Mouse (Mus musculus) midbrain, embryonic 13.5 days (tissue): ENCODE measurements at regions not wholly inside any gene's neighbourhood (a gene's known extent, or its start where the extent isn't known, plus 50 kb on each side); places are given as distances from the start of the nearest gene placed in this dataset.

Experiments
- ATAC-seq: fragments of 200-750 bp; cut with Nextera tagmentation; 2 replicates; pipeline ENCODE4 v1.8.0; 2017; ENCODE audit warnings: mild to moderate bottlenecking, moderate TSS enrichment, moderate library complexity
- H3K27ac ChIP-seq: fragments of 300-500 bp; sonication (generic); 2 replicates; pipeline ENCODE4 v1.5.1; 2015; ENCODE audit warnings: inconsistent platforms, mild to moderate bottlenecking, moderate library complexity
- H3K27me3 ChIP-seq: fragments of 300-500 bp; sonication (generic); 2 replicates; pipeline ENCODE4 v1.6.1; 2015; ENCODE audit warnings: mild to moderate bottlenecking, inconsistent platforms
- H3K36me3 ChIP-seq: fragments of 300-500 bp; sonication (generic); 2 replicates; pipeline ENCODE4 v1.6.1; 2015; ENCODE audit warnings: mild to moderate bottlenecking, inconsistent platforms
- H3K4me1 ChIP-seq: fragments of 300-500 bp; sonication (generic); replicated peaks from 2 replicates; pipeline ENCODE4 v1.6.1; 2015; ENCODE audit warnings: inconsistent platforms
- H3K4me2 ChIP-seq: fragments of 300-500 bp; sonication (generic); replicated peaks from 2 replicates; pipeline ENCODE4 v1.6.1; 2015; ENCODE audit warnings: moderate library complexity, mild to moderate bottlenecking, inconsistent platforms
- H3K4me3 ChIP-seq: fragments of 300-500 bp; sonication (generic); replicated peaks from 2 replicates; pipeline ENCODE4 v1.5.1; 2015; ENCODE audit warnings: mild to moderate bottlenecking, inconsistent platforms
- H3K9ac ChIP-seq: fragments of 300-500 bp; sonication (generic); replicated peaks from 2 replicates; pipeline ENCODE4 v1.6.1; 2015; ENCODE audit warnings: mild to moderate bottlenecking, inconsistent platforms
- H3K9me3 ChIP-seq: fragments of 300-500 bp; sonication (generic); 2 replicates; pipeline ENCODE4 v1.6.1; 2016; ENCODE audit warnings: mild to moderate bottlenecking, inconsistent platforms
- WGBS: fragments of 180-500 bp; shearing (Covaris S2); methylation state at CpG from one replicate; pipeline ENCODE4 v1.1.7; 2015; 5-methylcytosine and 5-hydroxymethylcytosine counted together

- no peak overlapping the region for H3K9ac ChIP-seq
- H3K4me3 ChIP-seq = no peak overlapping the region
- H3K36me3 ChIP-seq = no peaks in the 10 kb centered on the region
- H3K4me1 ChIP-seq = no peaks in the 10 kb centered on the region
- H3K4me2 ChIP-seq = no peak overlapping the region
- no peak overlapping the region for H3K27ac ChIP-seq
- WGBS = 0% methylated on average over 2 of the region's 2 CpGs
- peak; percentile 67 for ATAC-seq
- no peaks in the 10 kb centered on the region for H3K9me3 ChIP-seq
- H3K27me3 ChIP-seq = no peaks in the 10 kb centered on the region
Measured at GRCm38 (mm10) chr16:49278478-49278877, 221.2 kb downstream of the Myh15 start.

- Histone ChIP-seq H3K36me3 (no peaks in the 10 kb centered on the region), H3K4me2 (no peak overlapping the region), H3K27me3 (no peaks in the 10 kb centered on the region), H3K9ac (no peak overlapping the region), H3K4me3 (no peak overlapping the region), H3K4me1 (no peaks in the 10 kb centered on the region), H3K9me3 (no peaks in the 10 kb centered on the region), H3K27ac (no peak overlapping the region)
- 74% methylated on average over 4 of the region's 4 CpGs for WGBS
- ATAC-seq = peak; percentile 62; the same call in 1 of the 2 replicates
Measured at GRCm38 (mm10) chr16:49288096-49288714, 230.9 kb downstream of the Myh15 start.

GRCm38 (mm10) chr16:49289200-49290079 lies 232.2 kb downstream of the Myh15 start:
- Histone ChIP-seq H3K27ac (no peak overlapping the region), H3K9ac (no peak overlapping the region), H3K27me3 (no peaks in the 10 kb centered on the region), H3K4me1 (no peaks in the 10 kb centered on the region), H3K9me3 (no peaks in the 10 kb centered on the region), H3K4me2 (no peak overlapping the region), H3K36me3 (no peaks in the 10 kb centered on the region), H3K4me3 (no peak overlapping the region)
- WGBS = 85% methylated on average over 10 of the region's 10 CpGs
- ATAC-seq = no peak

GRCm38 (mm10) chr16:49303612-49304307 lies 246.5 kb downstream of the Myh15 start:
- no peak overlapping the region for H3K4me2 ChIP-seq
- H3K36me3 ChIP-seq = no peaks in the 10 kb centered on the region
- no peak overlapping the region for H3K4me3 ChIP-seq
- 58% methylated on average over 6 of the region's 6 CpGs for WGBS
- ATAC-seq = peak; percentile 77
- H3K27me3 ChIP-seq = no peaks in the 10 kb centered on the region
- H3K9ac ChIP-seq = no peak overlapping the region
- no peak overlapping the region for H3K27ac ChIP-seq
- H3K9me3 ChIP-seq = no peaks in the 10 kb centered on the region
- H3K4me1 ChIP-seq = no peaks in the 10 kb centered on the region

- Histone ChIP-seq H3K9ac (no peak overlapping the region), H3K4me2 (no peak overlapping the region), H3K27me3 (no peaks in the 10 kb centered on the region), H3K4me3 (no peak overlapping the region), H3K9me3 (no peaks in the 10 kb centered on the region), H3K36me3 (no peaks in the 10 kb centered on the region), H3K4me1 (no peaks in the 10 kb centered on the region), H3K27ac (no peak overlapping the region)
- ATAC-seq = no peak
- 75% methylated on average over 2 of the region's 2 CpGs for WGBS
Measured at GRCm38 (mm10) chr16:49304354-49304753, 247.1 kb downstream of the Myh15 start.

GRCm38 (mm10) chr16:49317061-49317460 lies 259.8 kb downstream of the Myh15 start:
- WGBS = 85% methylated on average over 2 of the region's 2 CpGs
- Histone ChIP-seq H3K27ac (no peak overlapping the region), H3K4me2 (no peak overlapping the region), H3K36me3 (no peaks in the 10 kb centered on the region), H3K4me1 (no peaks in the 10 kb centered on the region), H3K9ac (no peak overlapping the region), H3K4me3 (no peak overlapping the region), H3K27me3 (no peaks in the 10 kb centered on the region), H3K9me3 (peaks cover 2% of the 10 kb centered on the region; the same call in 1 of the 2 replicates)
- ATAC-seq = no peak

- H3K4me3 ChIP-seq = no peak overlapping the region
- H3K36me3 ChIP-seq = no peaks in the 10 kb centered on the region
- 66% methylated on average over 4 of the region's 4 CpGs for WGBS
- no peak overlapping the region for H3K4me2 ChIP-seq
- H3K9me3 ChIP-seq = no peaks in the 10 kb centered on the region
- H3K4me1 ChIP-seq = no peaks in the 10 kb centered on the region
- H3K27me3 ChIP-seq = no peaks in the 10 kb centered on the region
- no peak overlapping the region for H3K27ac ChIP-seq
- no peak overlapping the region for H3K9ac ChIP-seq
- peak; percentile 40; the same call in 1 of the 2 replicates for ATAC-seq
Measured at GRCm38 (mm10) chr16:49319047-49319678, 261.9 kb downstream of the Myh15 start.

GRCm38 (mm10) chr16:49319774-49320173 lies 262.5 kb downstream of the Myh15 start:
- H3K9me3 ChIP-seq = no peaks in the 10 kb centered on the region
- no peak overlapping the region for H3K9ac ChIP-seq
- ATAC-seq = no peak
- H3K36me3 ChIP-seq = no peaks in the 10 kb centered on the region
- no peak overlapping the region for H3K4me3 ChIP-seq
- H3K4me1 ChIP-seq = no peaks in the 10 kb centered on the region
- 84% methylated on average over 5 of the region's 5 CpGs for WGBS
- no peak overlapping the region for H3K4me2 ChIP-seq
- no peak overlapping the region for H3K27ac ChIP-seq
- H3K27me3 ChIP-seq = no peaks in the 10 kb centered on the region

GRCm38 (mm10) chr16:49321951-49322350 lies 264.7 kb downstream of the Myh15 start:
- Histone ChIP-seq H3K4me3 (no peak overlapping the region), H3K27me3 (no peaks in the 10 kb centered on the region), H3K27ac (no peak overlapping the region), H3K9ac (no peak overlapping the region), H3K36me3 (no peaks in the 10 kb centered on the region), H3K4me1 (no peaks in the 10 kb centered on the region), H3K9me3 (no peaks in the 10 kb centered on the region), H3K4me2 (no peak overlapping the region)
- WGBS = 89% methylated on average over 1 of the region's 1 CpGs
- ATAC-seq = no peak

- no peak overlapping the region for H3K4me3 ChIP-seq
- no peaks in the 10 kb centered on the region for H3K4me1 ChIP-seq
- no peak overlapping the region for H3K27ac ChIP-seq
- no peak for ATAC-seq
- H3K9ac ChIP-seq = no peak overlapping the region
- no peaks in the 10 kb centered on the region for H3K27me3 ChIP-seq
- H3K36me3 ChIP-seq = no peaks in the 10 kb centered on the region
- H3K4me2 ChIP-seq = no peak overlapping the region
- H3K9me3 ChIP-seq = no peaks in the 10 kb centered on the region
- 91% methylated on average over 5 of the region's 5 CpGs for WGBS
Measured at GRCm38 (mm10) chr16:49330725-49331386, 273.6 kb downstream of the Myh15 start.

- no peaks in the 10 kb centered on the region for H3K4me1 ChIP-seq
- no peak overlapping the region for H3K27ac ChIP-seq
- H3K9ac ChIP-seq = no peak overlapping the region
- 93% methylated on average over 5 of the region's 5 CpGs for WGBS
- no peaks in the 10 kb centered on the region for H3K36me3 ChIP-seq
- no peak overlapping the region for H3K4me3 ChIP-seq
- H3K9me3 ChIP-seq = no peaks in the 10 kb centered on the region
- no peaks in the 10 kb centered on the region for H3K27me3 ChIP-seq
- no peak overlapping the region for H3K4me2 ChIP-seq
- no peak for ATAC-seq
Measured at GRCm38 (mm10) chr16:49332107-49332722, 274.9 kb downstream of the Myh15 start.
